23 mouse cellular contexts compared by ENCODE assay signal in the genomic region with DNA sequence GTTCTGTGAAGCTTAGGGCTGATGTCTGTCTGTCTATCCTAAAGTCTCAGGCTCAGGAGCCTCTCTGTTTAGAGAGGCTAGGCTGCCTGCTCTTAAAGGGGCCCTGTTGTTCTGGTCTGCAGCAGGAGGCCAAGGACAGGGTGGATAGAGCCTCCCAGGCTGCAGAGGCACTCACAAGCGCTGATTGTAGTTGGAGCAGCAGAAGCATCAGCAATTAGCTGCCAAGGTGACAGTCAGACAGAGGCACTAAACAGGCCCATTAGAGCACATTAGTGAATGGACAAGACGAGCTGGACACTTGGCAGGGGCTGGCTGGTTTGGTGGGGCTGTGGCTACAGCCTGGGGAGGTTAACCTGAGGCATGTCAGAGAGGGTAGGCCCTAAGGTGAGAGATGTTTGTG.
DNase-seq lines count a peak whose midpoint lies in the region; ATAC-seq and TF ChIP-seq lines count a peak whose summit lies in the region.
"Had no signal": no experiment of that assay in that cellular context is flagged by ENCODE, and none has a peak within 500 bp of the region (broad histone marks: within the 10 kb centered on the region; RNA-seq: fewer than 3 reads in every experiment).

No protein-coding gene starts in this region.

- H3K4me2 ChIP-seq in heart, embryonic 12.5 days = peak overlapping the region; percentile 5; the same call in 1 of the 2 replicates
- no peak overlapping the region for H3K4me2 ChIP-seq in intestine, embryonic 15.5 days (replicated peaks)
- no peak overlapping the region for H3K4me2 ChIP-seq in intestine, postnatal 0 days (replicated peaks; ENCODE audit: low read depth)
- H3K4me2 ChIP-seq in embryonic facial prominence, embryonic 14.5 days (ENCODE audit: low read depth, low read length) = no peak overlapping the region
- no peak overlapping the region for H3K4me2 ChIP-seq in intestine, embryonic 16.5 days (ENCODE audit: low read depth, low read length)
- H3K4me2 ChIP-seq: embryonic facial prominence, embryonic 15.5 days had no signal

- H3K9me3 ChIP-seq in heart, embryonic 12.5 days (replicated peaks) = no peaks in the 10 kb centered on the region
- H3K9me3 ChIP-seq in intestine, embryonic 15.5 days = no peaks in the 10 kb centered on the region
- H3K9me3 ChIP-seq in intestine, postnatal 0 days (ENCODE audit: control insufficient read depth) = no peaks in the 10 kb centered on the region
- no peaks in the 10 kb centered on the region for H3K9me3 ChIP-seq in embryonic facial prominence, embryonic 14.5 days (ENCODE audit: control insufficient read depth, low read length)
- no peaks in the 10 kb centered on the region for H3K9me3 ChIP-seq in intestine, embryonic 16.5 days (ENCODE audit: control insufficient read depth, low read length)
- H3K9me3 ChIP-seq: embryonic facial prominence, embryonic 15.5 days; megakaryocyte, embryonic 14.5 days had no signal

- peaks cover 66% of the 10 kb centered on the region for H3K4me1 ChIP-seq in heart, embryonic 12.5 days (replicated peaks)
- 0 out of 2 replicates have a peak, but pooled peaks cover 6% of the 10 kb centered on the region for H3K4me1 ChIP-seq in intestine, embryonic 15.5 days (replicated peaks)
- H3K4me1 ChIP-seq in intestine, postnatal 0 days (replicated peaks; ENCODE audit: control insufficient read depth, insufficient read depth, low read length) = no peaks in the 10 kb centered on the region
- no peaks in the 10 kb centered on the region for H3K4me1 ChIP-seq in embryonic facial prominence, embryonic 14.5 days (ENCODE audit: control insufficient read depth, insufficient read depth, low read length)
- H3K4me1 ChIP-seq in intestine, embryonic 16.5 days (ENCODE audit: control insufficient read depth, insufficient read depth, low read length) = peaks cover 2% of the 10 kb centered on the region; the same call in 1 of the 2 replicates
- H3K4me1 ChIP-seq: embryonic facial prominence, embryonic 15.5 days; megakaryocyte, embryonic 14.5 days had no signal

- H3K27me3 ChIP-seq in heart, embryonic 12.5 days (replicated peaks) = no peaks in the 10 kb centered on the region
- H3K27me3 ChIP-seq in intestine, embryonic 15.5 days (replicated peaks) = no peaks in the 10 kb centered on the region
- H3K27me3 ChIP-seq in intestine, postnatal 0 days (replicated peaks; ENCODE audit: control insufficient read depth, insufficient read depth, low read length) = no peaks in the 10 kb centered on the region
- no peaks in the 10 kb centered on the region for H3K27me3 ChIP-seq in embryonic facial prominence, embryonic 14.5 days (replicated peaks; ENCODE audit: control insufficient read depth, insufficient read depth, low read length)
- H3K27me3 ChIP-seq in intestine, embryonic 16.5 days (replicated peaks; ENCODE audit: control insufficient read depth, insufficient read depth, low read length) = no peaks in the 10 kb centered on the region
- H3K27me3 ChIP-seq: embryonic facial prominence, embryonic 15.5 days; Patski had no signal

- no peak overlapping the region for H3K9ac ChIP-seq in heart, embryonic 12.5 days
- H3K9ac ChIP-seq in intestine, embryonic 15.5 days = no peak overlapping the region
- H3K9ac ChIP-seq in intestine, postnatal 0 days (ENCODE audit: low read depth, low read length) = no peak overlapping the region
- no peak overlapping the region for H3K9ac ChIP-seq in embryonic facial prominence, embryonic 14.5 days (ENCODE audit: low read depth, low read length)
- H3K9ac ChIP-seq in intestine, embryonic 16.5 days (ENCODE audit: low read depth, low read length) = no peak overlapping the region
- H3K9ac ChIP-seq: embryonic facial prominence, embryonic 15.5 days had no signal

- H3K27ac ChIP-seq in heart, embryonic 12.5 days (ENCODE audit: poor library complexity, severe bottlenecking) = peak overlapping the region; percentile 70
- no peak overlapping the region for H3K27ac ChIP-seq in intestine, embryonic 15.5 days
- no peak overlapping the region for H3K27ac ChIP-seq in intestine, postnatal 0 days (ENCODE audit: low read depth, low read length)
- H3K27ac ChIP-seq in embryonic facial prominence, embryonic 14.5 days (replicated peaks; ENCODE audit: low read depth, low read length) = no peak overlapping the region
- no peak overlapping the region for H3K27ac ChIP-seq in intestine, embryonic 16.5 days (ENCODE audit: low read length)
- H3K27ac ChIP-seq: embryonic facial prominence, embryonic 15.5 days; left cerebral cortex, adult 2 months had no signal

- no peak for TF ChIP-seq CTCF in intestine, postnatal 0 days (IDR thresholded peaks at IDR 0.05; ENCODE audit: low read depth)

- H3K36me3 ChIP-seq in heart, embryonic 12.5 days = no peaks in the 10 kb centered on the region
- no peaks in the 10 kb centered on the region for H3K36me3 ChIP-seq in intestine, embryonic 15.5 days
- H3K36me3 ChIP-seq in intestine, postnatal 0 days (ENCODE audit: control insufficient read depth, insufficient read depth) = no peaks in the 10 kb centered on the region
- no peaks in the 10 kb centered on the region for H3K36me3 ChIP-seq in embryonic facial prominence, embryonic 14.5 days (ENCODE audit: control insufficient read depth, insufficient read depth, low read length)
- no peaks in the 10 kb centered on the region for H3K36me3 ChIP-seq in intestine, embryonic 16.5 days (ENCODE audit: control insufficient read depth, insufficient read depth, low read length)
- H3K36me3 ChIP-seq: embryonic facial prominence, embryonic 15.5 days had no signal

- DNase-seq in heart, adult 18-20 months = no peak
- DNase-seq in embryonic facial prominence, embryonic 14.5 days (ENCODE audit: low spot score) = no peak
- DNase-seq in kidney, adult 9 months = no peak
- DNase-seq: adrenal gland, postnatal 14 days; cerebellum, adult 11 months; cerebellum, postnatal 10 days; gastrocnemius, postnatal 36 days; heart, postnatal 4 days; kidney, postnatal 36 days; layer of hippocampus, adult 9-11 months; left cerebral cortex, postnatal 4 days; lung, adult 18-20 months; lung, postnatal 14 days; thymus, postnatal 25 days had no signal

- ATAC-seq in heart, embryonic 12.5 days (ENCODE audit: insufficient number of reproducible peaks, low FRiP score) = 0 out of 2 replicates have a peak, but pooled peaks have one; percentile 51
- ATAC-seq in intestine, embryonic 15.5 days = peak; percentile 35
- no peak for ATAC-seq in intestine, postnatal 0 days
- ATAC-seq in embryonic facial prominence, embryonic 14.5 days (ENCODE audit: low read depth) = peak; percentile 62; the same call in 1 of the 2 replicates
- peak; percentile 52; the same call in 1 of the 2 replicates for ATAC-seq in intestine, embryonic 16.5 days
- ATAC-seq: activated CD4-positive, CD25-positive, alpha-beta regulatory T cell, adult 4 months had no signal

- H3K4me3 ChIP-seq in heart, embryonic 12.5 days = no peak overlapping the region
- H3K4me3 ChIP-seq in intestine, embryonic 15.5 days (replicated peaks) = no peak overlapping the region
- H3K4me3 ChIP-seq in intestine, postnatal 0 days (ENCODE audit: low read depth, low read length) = no peak overlapping the region
- no peak overlapping the region for H3K4me3 ChIP-seq in embryonic facial prominence, embryonic 14.5 days (ENCODE audit: low read depth, low read length)
- H3K4me3 ChIP-seq in intestine, embryonic 16.5 days (ENCODE audit: low read length) = no peak overlapping the region
- H3K4me3 ChIP-seq: embryonic facial prominence, embryonic 15.5 days; left cerebral cortex, adult 2 months; megakaryocyte, embryonic 14.5 days had no signal

- 28% methylated on average over 2 of the region's 2 CpGs for WGBS in heart, embryonic 12.5 days
- 27% methylated on average over 2 of the region's 2 CpGs for WGBS in intestine, embryonic 15.5 days
- WGBS in intestine, postnatal 0 days = 35% methylated on average over 2 of the region's 2 CpGs
- WGBS in embryonic facial prominence, embryonic 14.5 days = 44% methylated on average over 2 of the region's 2 CpGs
- 36% methylated on average over 2 of the region's 2 CpGs for WGBS in intestine, embryonic 16.5 days
